Mouse (Mus musculus): ENCODE measurements around the gene Nlrp6.
A peak's percentile ranks its signal among the peaks of the same experiment; 100 is the strongest.
"Not testable (repeated sequence)": the region's sequence is repeated elsewhere in the genome, so short reads cannot be mapped to it uniquely, and the experiment has no call there.

Nlrp6 gene

GRCm38 (mm10) chr7:140920418-140921029 is at the start of gene Nlrp6:
Nlrp6 (plus strand) TSS chr7:140920902.
- DNase-seq: no peak

DNA sequence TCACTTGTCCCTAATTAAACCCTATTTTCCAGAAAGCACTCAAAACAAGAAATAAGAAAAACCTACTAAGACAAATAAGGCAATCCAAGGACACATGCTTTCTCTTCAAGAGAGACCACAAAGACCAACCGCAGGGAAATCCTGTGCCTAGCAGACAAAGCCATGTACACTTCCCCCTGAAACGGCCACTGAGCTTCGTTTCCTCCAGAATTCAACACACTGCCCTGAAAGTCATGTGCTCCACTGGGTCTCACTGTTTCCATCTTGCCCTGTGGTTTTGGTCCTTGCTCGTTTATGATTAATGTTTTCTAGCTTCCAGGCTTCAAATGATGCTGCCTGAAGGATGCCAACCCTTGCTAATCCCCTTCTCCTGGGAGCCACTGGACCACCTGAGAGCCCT is 46.5 kb upstream of the Nlrp6 start:
- DNase-seq: no peak

GRCm38 (mm10) chr7:140877364-140877763 is 43.3 kb upstream of the Nlrp6 start:
- DNase-seq: no peak

GRCm38 (mm10) chr7:140879355-140879754 is 41.3 kb upstream of the Nlrp6 start:
- no peak for DNase-seq

DNA sequence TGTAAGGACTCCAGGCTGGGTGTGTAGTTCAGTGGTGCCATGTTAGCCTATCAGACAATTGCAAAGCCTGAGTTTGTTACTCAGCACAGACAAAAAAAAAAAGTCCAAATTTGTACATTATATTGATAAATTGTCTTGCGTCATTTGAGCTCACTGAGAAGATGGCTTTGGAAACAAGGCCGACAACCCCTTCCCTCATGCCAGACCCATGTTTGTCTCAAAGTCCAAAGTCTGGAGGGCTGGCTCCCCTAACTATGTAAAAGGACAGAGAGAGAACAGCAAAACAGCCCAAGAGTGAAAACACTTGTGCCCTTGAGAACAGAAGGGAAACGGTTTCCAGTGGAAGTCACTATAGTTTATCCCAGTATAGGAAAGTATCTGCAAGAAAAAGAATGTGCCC is 40.3 kb upstream of the Nlrp6 start:
- DNase-seq: no peak

GRCm38 (mm10) chr7:140880865-140881515 is 39.7 kb upstream of the Nlrp6 start:
- no peak for DNase-seq

- peak; percentile 93 for DNase-seq
Observed at GRCm38 (mm10) chr7:140881696-140882468, 38.8 kb upstream of the Nlrp6 start, which contains the start of the genes Psmd13 and Sirt3. Psmd13 (plus strand) TSS chr7:140881968. Sirt3 (minus strand) TSS chr7:140882309.

- no peak for DNase-seq
Observed at GRCm38 (mm10) chr7:140882469-140882803, 38.3 kb upstream of the Nlrp6 start.

DNA sequence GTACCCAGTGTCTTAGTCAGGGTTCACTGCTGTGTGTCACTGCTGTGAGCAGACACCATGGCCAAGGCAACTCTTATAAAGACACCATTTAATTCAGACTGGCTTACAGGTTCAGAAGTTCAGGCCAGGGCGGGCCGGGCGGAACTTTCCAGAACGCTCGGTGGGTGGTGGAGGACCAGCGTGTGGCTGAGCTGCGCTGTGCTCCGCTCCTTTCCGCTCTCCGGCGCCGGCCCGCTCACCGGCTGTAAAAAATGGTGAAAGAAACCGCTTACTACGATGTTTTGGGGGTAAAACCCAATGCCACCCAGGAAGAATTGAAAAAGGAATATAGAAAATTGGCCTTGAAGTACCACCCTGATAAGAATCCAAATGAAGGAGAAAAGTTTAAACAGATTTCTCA is 30.1 kb upstream of the Nlrp6 start:
- not testable (repeated sequence) for DNase-seq

GRCm38 (mm10) chr7:140894031-140894430 is 26.7 kb upstream of the Nlrp6 start:
- DNase-seq: no peak

- DNase-seq: no peak
Observed at GRCm38 (mm10) chr7:140894611-140895010, 26.1 kb upstream of the Nlrp6 start.

- no peak for DNase-seq
Observed at GRCm38 (mm10) chr7:140897863-140898262, 22.8 kb upstream of the Nlrp6 start.

- no peak for DNase-seq
Observed at GRCm38 (mm10) chr7:140899121-140899520, 21.6 kb upstream of the Nlrp6 start.

DNA sequence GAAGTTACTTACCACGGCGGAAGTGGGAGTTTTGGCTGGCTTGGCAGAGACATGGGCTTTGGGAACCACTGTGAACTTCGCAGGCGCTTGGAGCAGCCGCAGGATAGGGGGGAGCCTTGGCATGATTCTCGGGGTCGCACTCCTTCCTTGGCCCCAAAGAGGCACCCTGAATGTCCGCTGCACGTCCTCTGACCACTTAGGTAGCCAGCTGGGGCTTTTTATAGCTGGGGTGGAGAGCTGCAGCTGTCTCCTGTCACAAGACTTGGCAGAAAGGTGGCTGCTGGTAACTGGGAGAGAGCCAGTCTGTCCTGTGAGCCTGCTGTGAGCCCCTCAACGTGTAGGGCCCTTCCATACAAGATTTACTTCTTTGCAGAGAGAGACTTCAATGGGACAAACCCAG is 20.5 kb upstream of the Nlrp6 start, which contains the start of gene Cox8b:
TSS of gene Cox8b (minus strand) at position 227 of the 400 bp plus-strand sequence.
- DNase-seq: no peak

- no peak for DNase-seq
Observed at GRCm38 (mm10) chr7:140902036-140902875, 18.4 kb upstream of the Nlrp6 start.

DNA sequence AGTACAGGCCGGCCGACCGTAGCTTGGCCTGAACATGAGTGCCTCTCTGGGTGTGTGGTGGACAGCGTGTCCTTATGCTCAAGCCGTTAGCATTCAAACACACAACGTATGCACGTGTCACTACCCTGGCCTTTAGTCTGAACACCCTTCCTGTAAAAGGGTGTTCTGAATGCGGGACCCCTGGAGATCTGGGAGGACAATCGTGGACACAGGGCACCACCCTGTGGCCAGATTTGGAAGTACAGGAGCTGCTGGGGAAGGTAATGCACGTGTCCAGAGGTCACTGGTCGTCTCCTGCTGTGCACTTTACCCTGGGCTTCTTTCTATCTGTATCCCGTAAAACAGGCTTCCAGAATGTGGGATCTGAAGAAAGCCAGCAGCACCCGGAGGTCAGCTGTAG is 17.5 kb upstream of the Nlrp6 start:
- DNase-seq: peak; percentile 87

DNA sequence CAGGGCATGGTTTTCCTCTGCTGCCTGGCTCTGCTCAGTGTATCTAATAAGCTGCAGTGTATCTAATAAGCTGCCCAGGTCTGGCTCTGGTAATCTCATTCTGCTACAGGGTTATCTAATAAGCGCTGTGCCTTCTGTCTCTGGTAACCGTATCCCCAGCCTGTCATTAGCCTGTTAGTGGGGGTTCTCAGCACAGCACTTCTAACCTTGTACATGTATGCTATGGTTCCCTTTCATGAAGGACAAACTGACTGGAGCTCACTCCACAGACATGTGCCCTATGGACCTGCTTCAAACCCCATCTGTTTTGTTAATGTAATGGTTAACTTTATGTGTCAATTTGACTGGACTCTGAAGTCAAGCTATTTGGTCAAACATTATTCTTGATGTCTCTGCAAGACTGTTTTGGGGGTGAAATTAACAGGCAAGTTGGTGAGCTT is 15.0 kb upstream of the Nlrp6 start:
- DNase-seq: no peak

DNA sequence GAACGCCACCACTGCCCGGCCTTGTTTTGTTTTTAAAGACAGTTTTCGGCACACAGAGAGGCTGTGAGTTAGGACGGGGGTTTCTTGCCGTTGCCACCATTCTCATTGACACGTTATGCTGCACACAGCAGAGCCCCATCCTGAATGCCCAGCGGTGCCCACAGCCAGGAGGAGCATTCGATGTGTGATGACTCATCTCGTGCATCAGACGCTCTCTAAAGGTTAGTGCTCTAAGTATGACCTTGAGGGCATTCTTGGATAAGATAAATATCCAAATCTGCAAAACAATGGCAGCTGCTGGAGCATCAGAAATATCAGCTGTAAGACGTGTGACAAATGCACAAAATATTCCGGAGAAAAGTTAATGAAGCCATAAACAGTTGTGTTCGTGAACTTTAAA is 13.6 kb upstream of the Nlrp6 start:
- no peak for DNase-seq

GRCm38 (mm10) chr7:140907697-140908096 is 13.0 kb upstream of the Nlrp6 start:
- DNase-seq: no peak

- no peak for DNase-seq
Observed at GRCm38 (mm10) chr7:140908181-140908580, 12.5 kb upstream of the Nlrp6 start.

- DNase-seq: peak; percentile 71
Observed at GRCm38 (mm10) chr7:140908634-140909107, 12.0 kb upstream of the Nlrp6 start.

- DNase-seq: no peak
Observed at GRCm38 (mm10) chr7:140912293-140912692, 8.4 kb upstream of the Nlrp6 start.
